Mouse (Mus musculus) kidney, postnatal 4 days (tissue): Measurements from ENCODE around the gene Six5.
"Not testable (repeated sequence)": the region's sequence is repeated elsewhere in the genome, so short reads cannot be mapped to it uniquely, and the experiment has no call there.

Source experiments
- DNase-seq, 2 experiments: peaks; one replicate each; pipeline ENCODE4 v3.0.0; 2021; ENCODE audit warnings: mixed read lengths in 2 of 2

Gene Six5

GRCm38 (mm10) chr7:19094471-19094825 is at the start of gene Six5:
Six5 (plus strand) TSS chr7:19094594.
- peak; percentile 70 to 83 for DNase-seq

GRCm38 (mm10) chr7:19044616-19045015 is 49.8 kb upstream of the Six5 start:
- no peak for DNase-seq

- no peak for DNase-seq
These were observed 47.9 kb upstream of the Six5 start for GRCm38 (mm10) chr7:19046286-19047069.

- DNase-seq: no peak
These were observed 46.3 kb upstream of the Six5 start for GRCm38 (mm10) chr7:19048006-19048527.

- no peak for DNase-seq
These were observed 45.1 kb upstream of the Six5 start for GRCm38 (mm10) chr7:19049252-19049651.

- no peak for DNase-seq
These were observed 44.2 kb upstream of the Six5 start for GRCm38 (mm10) chr7:19050172-19050571.

- DNase-seq: no peak
These were observed 43.2 kb upstream of the Six5 start for GRCm38 (mm10) chr7:19051161-19051560.

- DNase-seq: no peak
These were observed 41.9 kb upstream of the Six5 start for GRCm38 (mm10) chr7:19052345-19053135.

- DNase-seq: no peak
These were observed 41.3 kb upstream of the Six5 start for GRCm38 (mm10) chr7:19053136-19053532.

- peak; percentile 82 to 88 for DNase-seq
These were observed 40.2 kb upstream of the Six5 start, which contains the start of gene Rsph6a for GRCm38 (mm10) chr7:19054047-19054776. Rsph6a (plus strand) TSS chr7:19054690.

GRCm38 (mm10) chr7:19054777-19055076 is 39.7 kb upstream of the Six5 start:
- no peak for DNase-seq

- no peak for DNase-seq
These were observed 39.3 kb upstream of the Six5 start for GRCm38 (mm10) chr7:19055108-19055507.

- no peak for DNase-seq
These were observed 37.0 kb upstream of the Six5 start for GRCm38 (mm10) chr7:19057405-19057804.

- no peak for DNase-seq
These were observed 28.5 kb upstream of the Six5 start for GRCm38 (mm10) chr7:19065896-19066295.

GRCm38 (mm10) chr7:19067063-19067462 is 27.3 kb upstream of the Six5 start:
- DNase-seq: no peak

GRCm38 (mm10) chr7:19067935-19068334 is 26.5 kb upstream of the Six5 start:
- no peak for DNase-seq

GRCm38 (mm10) chr7:19068707-19069106 is 25.7 kb upstream of the Six5 start:
- peak; percentile 87 for DNase-seq

GRCm38 (mm10) chr7:19069500-19069899 is 24.9 kb upstream of the Six5 start:
- peak in 1 of 2 experiments; percentile 54 for DNase-seq

GRCm38 (mm10) chr7:19071024-19071423 is 23.4 kb upstream of the Six5 start:
- not testable (repeated sequence) for DNase-seq

GRCm38 (mm10) chr7:19073504-19073903 is 20.9 kb upstream of the Six5 start:
- DNase-seq: peak; percentile 74 to 75

GRCm38 (mm10) chr7:19074494-19074893 is 19.9 kb upstream of the Six5 start:
- DNase-seq: no peak

GRCm38 (mm10) chr7:19075231-19075630 is 19.2 kb upstream of the Six5 start:
- no peak for DNase-seq
